Mouse (Mus musculus) splenic B cell, adult 2 months (primary cell): Measurements from ENCODE around the gene Afm.
A peak's percentile ranks its signal among the peaks of the same experiment; 100 is the strongest.

Source experiments
- DNase-seq: peaks from one replicate; pipeline ENCODE4 v3.0.0-alpha.2; 2011; ENCODE audit warnings: low read depth, low spot score
- H3K27me3 ChIP-seq: 2 replicates; pipeline ENCODE4 v1.6.1; 2012; ENCODE audit warnings: mild to moderate bottlenecking, low read length, moderate library complexity, mixed read lengths; ENCODE audit not compliant: control insufficient read depth, poor library complexity, insufficient read depth, severe bottlenecking
- H3K36me3 ChIP-seq: 2 replicates; pipeline ENCODE4 v1.6.1; 2012; ENCODE audit warnings: mild to moderate bottlenecking, low read length, moderate library complexity, mixed read lengths; ENCODE audit not compliant: control insufficient read depth, poor library complexity, insufficient read depth, severe bottlenecking

The Afm gene

DNA sequence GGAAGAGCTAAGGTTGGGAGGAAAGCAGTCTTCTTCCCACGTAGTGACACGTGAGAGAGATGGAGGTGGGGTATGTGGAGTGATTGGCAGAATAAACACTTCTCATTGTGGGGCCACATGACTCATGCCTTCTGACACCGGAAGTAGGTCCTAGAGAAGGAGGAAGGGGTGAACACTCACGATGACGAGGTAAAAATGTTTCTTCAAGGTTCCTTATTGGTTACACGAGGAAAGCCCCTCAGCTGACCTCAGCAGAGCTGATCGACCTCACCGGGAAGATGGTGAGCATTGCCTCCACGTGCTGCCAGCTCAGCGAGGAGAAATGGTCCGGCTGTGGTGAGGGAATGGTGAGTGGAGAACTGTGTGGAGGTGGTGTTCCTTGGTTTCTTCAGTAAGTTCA, 14.0 kb upstream of the Afm start:
- DNase-seq = peak; percentile 5
- Histone ChIP-seq H3K36me3 (no peaks in the 10 kb centered on the region), H3K27me3 (no peaks in the 10 kb centered on the region)

DNA sequence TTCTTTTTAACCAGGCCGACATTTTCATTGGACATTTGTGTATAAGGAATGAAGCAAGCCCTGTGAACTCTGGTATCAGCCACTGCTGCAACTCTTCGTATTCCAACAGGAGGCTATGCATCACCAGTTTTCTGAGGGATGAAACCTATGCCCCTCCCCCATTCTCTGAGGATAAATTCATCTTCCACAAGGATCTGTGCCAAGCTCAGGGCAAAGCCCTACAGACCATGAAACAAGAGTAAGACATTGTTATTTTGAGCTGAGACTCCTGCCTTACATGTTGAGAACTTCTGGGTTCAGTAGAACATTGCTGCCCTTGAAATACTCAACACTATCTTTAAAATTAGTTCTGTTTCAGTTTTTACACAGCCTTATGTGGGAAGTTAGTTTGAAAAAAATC, 12.2 kb upstream of the Afm start:
- Histone ChIP-seq H3K27me3 (no peaks in the 10 kb centered on the region), H3K36me3 (no peaks in the 10 kb centered on the region)
- no peak for DNase-seq

DNA sequence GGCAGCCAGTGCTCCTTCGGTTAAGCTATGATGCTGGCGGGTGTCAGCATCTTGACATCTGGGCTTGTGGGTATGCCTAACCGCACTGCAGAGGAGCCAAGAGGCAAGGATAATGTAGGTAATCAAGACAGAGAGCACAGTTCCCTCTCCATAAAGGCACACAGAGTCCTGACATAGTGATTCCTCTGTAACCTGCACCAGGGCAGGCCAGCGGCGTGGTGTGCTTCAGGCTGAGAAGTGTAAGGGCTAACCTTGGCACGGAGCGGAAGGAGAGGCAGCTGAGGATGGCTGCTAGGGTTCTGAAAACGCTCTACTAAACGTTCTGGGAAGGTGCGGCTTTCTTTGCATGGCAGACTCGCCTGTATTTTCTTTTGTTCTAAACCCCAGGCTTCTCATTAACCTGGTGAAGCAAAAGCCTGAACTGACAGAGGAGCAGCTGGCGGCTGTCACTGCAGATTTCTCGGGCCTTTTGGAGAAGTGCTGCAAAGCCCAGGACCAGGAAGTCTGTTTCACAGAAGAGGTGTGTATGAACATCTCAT, 11.3 kb upstream of the Afm start:
- no peaks in the 10 kb centered on the region for H3K27me3 ChIP-seq
- no peak for DNase-seq
- no peaks in the 10 kb centered on the region for H3K36me3 ChIP-seq

DNA sequence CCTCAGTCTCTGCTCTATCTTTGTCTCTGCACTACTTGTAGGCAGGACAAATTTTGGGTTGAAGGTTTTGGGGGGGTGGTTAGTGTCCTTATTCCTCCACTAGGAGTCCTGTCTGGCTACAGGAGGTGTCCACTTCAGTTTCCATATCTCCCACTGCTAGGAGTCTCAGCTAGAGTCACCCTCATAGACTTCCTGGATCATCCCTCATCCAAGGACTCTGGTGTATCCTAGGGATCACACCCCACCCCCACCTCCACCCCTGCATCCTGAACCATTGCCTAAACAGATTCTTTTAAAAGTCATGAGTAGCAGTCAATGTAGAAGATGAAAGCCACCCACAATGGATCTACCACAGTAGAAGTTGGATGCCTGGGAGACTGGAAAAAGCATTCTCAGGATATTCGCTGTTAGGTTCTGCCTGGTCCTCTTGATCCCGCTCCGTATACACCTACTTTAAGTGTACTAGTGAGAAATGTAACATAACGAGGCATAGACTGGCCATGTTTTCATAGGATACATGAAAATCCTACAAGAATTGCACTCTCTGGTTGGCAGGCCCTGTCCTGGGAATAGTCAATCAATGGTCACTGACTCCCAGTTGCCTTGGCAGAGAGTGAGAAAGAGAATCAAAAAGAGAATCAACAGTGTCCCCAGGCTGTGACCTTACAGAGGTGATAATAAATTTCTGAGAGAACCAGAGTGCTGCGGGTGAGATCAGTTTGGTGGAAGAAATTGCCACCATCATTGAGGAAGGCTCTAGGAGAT, 8.7 kb upstream of the Afm start:
- Histone ChIP-seq H3K36me3 (no peaks in the 10 kb centered on the region), H3K27me3 (no peaks in the 10 kb centered on the region)
- no peak for DNase-seq

DNA sequence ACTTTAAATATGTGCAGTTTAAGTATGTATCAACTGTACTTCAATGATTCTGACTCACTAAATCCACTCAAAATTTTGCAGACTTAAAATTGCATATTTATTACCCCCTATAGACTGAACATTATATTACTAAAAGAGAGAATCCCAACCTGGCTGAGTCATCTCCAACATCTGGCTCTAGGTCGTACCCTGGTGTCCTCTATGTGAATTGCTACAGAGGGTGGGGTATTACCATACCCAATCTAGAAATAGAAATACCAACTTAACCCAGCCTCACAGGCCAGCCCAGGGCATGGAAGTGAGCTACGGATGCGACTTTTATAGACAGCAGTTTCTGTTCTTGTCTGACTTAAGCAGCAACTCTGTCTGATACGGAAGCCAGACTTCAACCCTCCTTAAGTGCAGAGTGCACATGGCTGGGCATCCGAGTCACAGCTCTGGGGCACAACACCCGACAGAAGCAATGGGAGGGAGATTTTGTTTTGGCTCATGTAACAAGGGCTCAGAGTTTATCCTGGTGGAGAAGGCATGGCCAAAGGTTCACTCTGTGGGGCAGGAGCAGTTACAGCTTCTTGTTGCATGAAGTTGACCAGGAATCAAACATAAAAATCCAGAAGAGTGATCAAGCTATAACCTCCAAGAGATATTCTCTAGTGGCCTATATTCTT, 6.3 kb upstream of the Afm start:
- no peaks in the 10 kb centered on the region for H3K36me3 ChIP-seq

DNA sequence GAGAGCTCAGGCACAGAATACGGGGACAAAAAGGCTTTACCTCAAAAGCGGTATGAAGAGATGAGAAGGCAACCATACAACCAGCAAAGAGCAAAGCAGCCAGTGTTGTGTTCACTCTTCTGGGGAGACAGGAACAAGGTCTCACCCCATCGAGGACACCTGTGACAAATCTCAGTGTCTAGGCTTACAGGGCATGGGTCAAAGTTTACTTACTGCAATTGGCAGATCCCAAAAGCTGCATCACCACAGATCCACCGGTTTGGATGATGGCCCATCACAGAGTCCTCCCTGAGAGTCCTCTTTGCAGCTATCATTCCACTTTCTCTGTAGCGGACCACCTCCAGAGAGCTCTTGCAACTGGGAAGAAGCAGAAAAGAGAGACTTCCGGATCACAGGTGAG, 3.2 kb upstream of the Afm start:
- no peaks in the 10 kb centered on the region for H3K36me3 ChIP-seq
- H3K27me3 ChIP-seq = no peaks in the 10 kb centered on the region
- DNase-seq = no peak

More for the DNA sequence above, 6.3 kb upstream of the Afm start:
- no peaks in the 10 kb centered on the region for H3K27me3 ChIP-seq
- DNase-seq = no peak

DNA sequence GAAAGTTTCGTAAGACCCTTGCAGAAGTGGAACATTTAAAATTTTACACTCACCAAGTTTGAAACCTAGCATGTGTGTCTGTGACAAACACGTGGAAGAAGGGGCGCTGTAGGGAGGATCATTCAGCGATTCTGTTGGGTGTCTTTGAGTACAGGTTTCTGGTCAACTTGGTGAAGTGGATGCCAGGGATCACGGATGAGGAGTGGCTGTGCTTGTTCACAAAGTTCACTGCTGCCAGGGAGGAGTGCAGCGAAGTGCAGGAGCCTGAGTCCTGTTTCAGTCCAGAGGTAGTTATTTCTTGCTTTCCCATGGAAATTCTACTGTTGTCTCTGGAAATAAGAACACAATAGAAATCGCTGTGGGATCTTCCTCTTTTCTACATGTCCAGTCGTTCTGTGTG, 32.5 kb downstream of the Afm start:
- no peaks in the 10 kb centered on the region for H3K36me3 ChIP-seq
- no peak for DNase-seq
- H3K27me3 ChIP-seq = no peaks in the 10 kb centered on the region

DNA sequence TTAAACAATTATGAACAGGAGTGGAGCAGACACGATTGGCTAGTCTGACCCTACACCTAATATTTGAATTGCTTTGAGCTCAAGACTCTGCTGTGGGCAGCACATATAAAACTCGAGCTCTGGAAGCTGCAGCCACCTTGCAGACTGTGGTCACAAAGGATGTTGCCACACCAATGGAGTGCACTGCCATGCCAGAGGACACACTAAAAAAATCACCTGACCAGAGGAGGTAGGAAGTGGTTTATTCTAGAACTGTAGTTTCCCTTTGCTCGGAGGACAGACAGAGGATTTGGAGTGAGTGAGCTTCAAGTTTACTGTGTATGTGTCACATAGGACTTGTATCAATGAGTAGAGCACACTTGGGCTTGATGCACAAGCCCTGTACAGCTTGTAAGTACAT, 37.3 kb downstream of the Afm start:
- no peak for DNase-seq
- Histone ChIP-seq H3K27me3 (no peaks in the 10 kb centered on the region), H3K36me3 (no peaks in the 10 kb centered on the region)

DNA sequence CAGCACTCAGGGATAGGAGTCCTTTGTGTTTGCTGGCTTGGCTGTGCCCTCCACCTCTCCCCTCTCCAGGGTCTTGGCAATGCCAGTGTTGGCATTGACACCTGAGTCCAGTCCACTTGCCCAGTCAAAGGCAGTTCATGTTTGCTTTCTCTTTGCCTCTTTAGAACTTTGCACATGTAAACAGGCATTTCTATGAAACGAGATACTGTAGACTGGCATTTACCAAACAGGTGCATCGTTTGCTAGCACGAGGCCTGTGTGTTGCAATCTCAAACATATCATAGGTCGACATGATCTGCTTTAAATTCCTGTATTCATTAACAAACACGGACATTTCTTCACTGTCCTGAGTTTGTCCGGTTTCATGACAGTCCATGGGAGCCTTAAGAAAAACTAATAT, 42.0 kb downstream of the Afm start, which contains the start of gene 5830473C10Rik:
TSS of gene 5830473C10Rik (plus strand) at position 365 of the 400 bp plus-strand sequence.
- no peak for DNase-seq
- Histone ChIP-seq H3K36me3 (no peaks in the 10 kb centered on the region), H3K27me3 (no peaks in the 10 kb centered on the region)

DNA sequence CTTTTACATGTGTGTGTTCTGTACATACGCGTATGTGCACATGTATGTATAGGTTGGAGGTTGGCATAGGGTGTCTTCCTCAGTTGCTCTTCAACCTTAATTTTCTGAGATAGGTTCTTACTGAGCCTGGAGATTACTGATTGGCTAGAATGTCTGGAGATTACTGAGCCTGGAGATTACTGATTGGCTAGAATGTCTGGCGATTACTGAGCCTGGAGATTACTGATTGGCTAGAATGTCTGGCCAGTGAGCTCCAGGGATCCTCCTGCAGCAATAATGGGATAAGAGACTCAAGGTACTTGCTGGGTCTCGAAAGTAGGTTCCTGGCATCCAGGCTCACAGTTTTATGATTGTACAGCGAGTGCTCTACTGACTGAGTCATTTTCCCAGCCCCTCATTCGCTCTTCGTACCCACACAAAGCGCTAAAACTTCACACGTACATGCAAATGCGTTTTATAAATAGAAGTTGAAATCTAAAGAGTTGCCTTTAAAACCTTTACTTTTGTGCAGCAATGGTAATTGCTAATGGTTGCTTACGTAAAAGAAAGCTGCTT, 43.1 kb downstream of the Afm start:
- H3K27me3 ChIP-seq = no peaks in the 10 kb centered on the region

DNA sequence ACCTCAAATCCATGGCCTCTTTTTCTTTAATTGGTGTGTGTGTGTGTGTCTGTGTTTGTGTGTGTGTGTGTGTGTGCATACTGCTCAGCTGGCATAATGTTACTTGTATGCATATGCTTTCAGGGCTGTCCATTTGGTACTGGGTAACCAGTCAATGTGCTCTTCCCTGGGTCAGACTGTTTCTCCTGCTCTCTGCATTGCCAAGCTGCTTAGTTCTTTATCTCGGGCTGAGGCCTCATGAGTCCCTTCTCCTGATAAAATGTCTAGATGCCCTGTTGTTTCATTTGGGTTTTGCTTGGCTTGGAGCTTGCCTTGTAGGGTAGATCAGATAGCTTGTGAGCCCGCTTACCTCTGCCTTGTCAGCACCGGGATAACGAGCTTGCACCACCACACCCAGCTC, 44.1 kb downstream of the Afm start:
- H3K27me3 ChIP-seq = no peaks in the 10 kb centered on the region
- DNase-seq = no peak

More for the DNA sequence above, 43.1 kb downstream of the Afm start:
- no peaks in the 10 kb centered on the region for H3K36me3 ChIP-seq
- DNase-seq = no peak

DNA sequence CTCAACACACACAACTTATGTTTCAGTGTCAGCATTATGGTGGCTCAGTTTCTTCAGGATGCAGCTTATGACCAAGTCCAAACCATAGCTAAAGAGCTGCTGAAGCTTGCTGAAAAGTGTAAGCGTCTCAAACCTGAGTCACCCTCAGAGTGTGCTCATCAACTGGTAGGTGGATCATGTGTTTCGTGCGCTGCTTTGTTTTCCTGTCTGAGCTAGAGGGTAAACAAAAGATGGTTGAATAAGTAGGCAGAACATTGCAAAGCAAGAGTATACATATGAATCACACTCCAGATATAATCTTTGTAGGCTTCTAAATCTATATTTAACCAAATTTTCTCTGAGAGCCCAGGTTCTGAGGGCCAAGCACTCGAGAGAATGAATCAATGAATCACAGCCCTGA, 45.4 kb downstream of the Afm start:
- no peaks in the 10 kb centered on the region for H3K27me3 ChIP-seq
- H3K36me3 ChIP-seq = no peaks in the 10 kb centered on the region
- no peak for DNase-seq

More for the DNA sequence above, 44.1 kb downstream of the Afm start:
- H3K36me3 ChIP-seq = no peaks in the 10 kb centered on the region

DNA sequence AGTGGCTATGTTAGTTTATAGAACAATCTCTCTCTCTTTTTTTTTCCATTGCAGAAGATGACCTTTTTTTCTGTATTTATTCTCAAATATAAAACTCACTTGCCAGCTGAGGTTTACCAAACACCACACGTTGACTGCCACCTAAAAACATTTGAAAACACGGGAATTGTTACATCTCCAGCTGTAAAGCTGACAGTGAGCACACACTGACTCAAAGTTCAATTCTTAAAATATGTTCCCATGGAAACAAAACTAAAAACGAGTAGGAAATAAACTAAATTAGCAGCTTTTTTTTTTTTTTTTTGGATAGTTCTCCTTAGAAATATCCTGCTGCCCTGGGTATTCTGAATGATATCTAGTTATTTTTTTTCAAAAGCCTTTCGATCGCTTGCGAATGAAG, 46.5 kb downstream of the Afm start:
- no peaks in the 10 kb centered on the region for H3K27me3 ChIP-seq
- no peaks in the 10 kb centered on the region for H3K36me3 ChIP-seq
- DNase-seq = no peak

DNA sequence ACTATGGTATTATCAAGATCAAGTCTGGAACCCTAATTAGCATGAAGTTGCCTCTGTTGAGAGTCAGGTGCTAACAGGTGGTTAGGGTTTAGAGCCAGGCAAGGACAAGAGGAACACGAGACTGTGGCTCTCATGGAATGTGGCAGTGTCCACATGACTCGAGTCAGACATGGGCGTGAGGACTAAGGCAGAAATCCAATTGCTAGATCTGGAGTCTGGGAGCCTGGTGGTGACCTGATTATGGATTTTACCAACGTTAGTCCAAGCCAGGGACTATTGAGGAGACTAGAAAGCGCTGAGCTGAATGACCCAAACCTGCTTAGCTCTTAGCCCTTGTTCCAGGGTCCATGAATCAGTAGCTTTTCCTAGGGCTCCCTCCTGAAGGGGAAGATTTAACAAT, 49.1 kb downstream of the Afm start:
- Histone ChIP-seq H3K27me3 (no peaks in the 10 kb centered on the region), H3K36me3 (no peaks in the 10 kb centered on the region)
- DNase-seq = no peak

DNA sequence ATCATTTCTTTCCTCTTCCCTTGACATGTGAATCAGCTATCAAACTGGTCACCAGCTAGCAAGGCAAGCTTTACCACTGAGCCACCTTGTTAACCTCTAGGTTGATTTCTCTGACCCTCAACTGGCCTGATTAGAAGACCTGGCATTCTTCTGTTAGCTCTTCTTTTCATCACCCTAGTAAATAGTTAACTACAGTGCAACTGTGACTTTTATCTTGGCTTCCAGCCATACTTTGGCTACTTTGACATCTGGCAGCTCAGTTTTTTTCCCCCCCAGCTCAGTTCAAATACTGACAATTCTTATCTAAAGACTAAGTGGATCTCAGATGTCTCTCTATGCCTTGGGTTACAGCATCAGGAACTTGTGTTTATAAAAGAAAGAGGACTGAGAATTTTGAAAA, 49.6 kb downstream of the Afm start:
- H3K36me3 ChIP-seq = no peaks in the 10 kb centered on the region
- no peaks in the 10 kb centered on the region for H3K27me3 ChIP-seq
- no peak for DNase-seq
